Mouse (Mus musculus) urinary bladder, postnatal 25 days (tissue): ENCODE data around the gene Rap1gap.

Experiments used
- DNase-seq: peaks from one replicate; pipeline ENCODE4 v3.0.0; 2022; ENCODE audit warnings: low spot score

The Rap1gap gene

DNA sequence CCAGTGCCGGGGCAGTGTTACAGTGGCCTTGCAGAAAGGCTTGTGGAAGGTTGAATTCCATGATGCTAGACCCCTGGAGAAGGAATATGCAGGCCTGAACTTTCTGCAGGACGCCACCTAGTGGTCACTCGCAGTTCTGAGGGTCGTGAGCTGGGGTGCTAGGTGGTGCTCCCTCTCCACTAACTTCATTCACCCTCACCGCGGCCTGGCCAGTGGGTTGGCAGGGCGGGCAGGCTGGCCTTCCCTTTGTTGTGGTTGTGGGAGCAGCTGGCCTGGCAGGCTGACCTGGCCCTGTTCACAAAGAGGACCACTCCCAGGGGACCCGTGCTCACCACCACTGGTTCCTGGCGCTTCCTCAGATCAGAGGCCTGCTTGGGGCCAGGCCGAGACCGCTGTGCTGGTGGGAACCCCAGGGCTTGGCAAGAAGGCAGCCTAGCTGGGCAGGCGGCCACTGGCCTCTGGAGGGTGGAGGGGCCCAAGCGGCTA is 80.0 kb downstream of the Rap1gap start:
- DNase-seq: no peak

DNA sequence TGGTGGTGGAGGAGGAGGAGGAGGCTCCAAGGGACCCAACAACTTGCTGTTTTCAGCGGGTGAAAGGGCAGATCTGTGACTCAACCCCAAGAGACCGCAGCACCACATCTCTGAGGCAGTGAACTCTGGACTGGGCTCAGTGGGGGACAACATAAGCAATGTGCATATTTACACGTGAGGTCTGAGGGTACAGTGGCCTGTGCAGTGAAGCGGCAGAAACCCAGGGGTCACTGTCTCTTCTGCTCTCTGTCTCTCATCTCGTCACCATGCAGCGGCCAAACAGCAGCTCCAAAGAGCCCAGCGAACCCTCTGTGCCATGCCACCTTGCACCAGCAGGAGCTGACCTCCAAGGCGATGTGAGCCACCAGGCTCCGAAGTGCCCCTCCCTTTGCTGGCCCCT is 82.6 kb downstream of the Rap1gap start:
- DNase-seq: no peak

GRCm38 (mm10) chr4:137747590-137747989 is 83.1 kb downstream of the Rap1gap start:
- DNase-seq: no peak

GRCm38 (mm10) chr4:137748726-137749125 is 84.2 kb downstream of the Rap1gap start:
- no peak for DNase-seq

DNA sequence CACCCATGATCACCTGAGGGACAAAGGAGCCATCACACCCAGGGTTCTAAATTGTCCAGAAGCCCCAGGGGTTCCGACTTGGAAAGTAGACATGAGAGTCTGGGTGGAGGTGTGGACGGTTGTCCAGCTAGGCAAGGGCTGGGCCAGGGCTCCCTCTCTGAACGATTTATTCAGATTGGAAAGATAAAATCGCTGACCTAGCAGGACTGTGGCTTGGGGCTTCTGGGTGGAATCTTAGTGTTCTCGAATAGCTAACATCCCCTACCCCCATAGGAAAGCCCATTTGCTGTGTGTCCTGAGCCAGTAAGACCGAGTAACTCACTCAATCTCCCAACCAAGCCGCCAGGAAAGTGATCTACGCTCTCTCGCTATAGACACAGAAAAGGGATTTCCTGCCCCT is 85.2 kb downstream of the Rap1gap start:
- DNase-seq: no peak

- no peak for DNase-seq
Observed at GRCm38 (mm10) chr4:137750121-137750520, 85.6 kb downstream of the Rap1gap start.

- DNase-seq: no peak
Observed at GRCm38 (mm10) chr4:137751310-137751709, 86.8 kb downstream of the Rap1gap start.

GRCm38 (mm10) chr4:137751717-137752116 is 87.2 kb downstream of the Rap1gap start:
- DNase-seq: no peak

GRCm38 (mm10) chr4:137752471-137752870 is 87.9 kb downstream of the Rap1gap start:
- DNase-seq: no peak

DNA sequence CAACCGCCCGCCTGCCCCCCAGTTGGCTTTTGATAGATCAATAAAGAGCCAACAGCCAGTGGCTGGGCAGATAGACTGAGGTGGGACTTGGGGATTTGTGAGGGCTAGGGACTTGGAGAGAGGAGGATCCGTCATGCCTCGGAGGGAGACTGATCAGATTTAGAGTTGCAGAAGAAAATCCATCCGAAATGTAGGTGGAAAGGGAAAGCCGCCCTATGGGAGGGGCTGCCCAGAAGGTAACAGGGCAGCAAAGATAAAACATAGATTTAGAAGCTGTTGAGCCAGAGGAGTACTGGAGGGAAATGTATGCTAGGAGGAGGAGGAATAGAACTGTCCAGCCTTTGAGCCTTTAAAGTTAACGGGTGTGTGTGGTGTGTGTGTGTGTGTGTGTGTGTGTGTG is 88.7 kb downstream of the Rap1gap start:
- no peak for DNase-seq

DNA sequence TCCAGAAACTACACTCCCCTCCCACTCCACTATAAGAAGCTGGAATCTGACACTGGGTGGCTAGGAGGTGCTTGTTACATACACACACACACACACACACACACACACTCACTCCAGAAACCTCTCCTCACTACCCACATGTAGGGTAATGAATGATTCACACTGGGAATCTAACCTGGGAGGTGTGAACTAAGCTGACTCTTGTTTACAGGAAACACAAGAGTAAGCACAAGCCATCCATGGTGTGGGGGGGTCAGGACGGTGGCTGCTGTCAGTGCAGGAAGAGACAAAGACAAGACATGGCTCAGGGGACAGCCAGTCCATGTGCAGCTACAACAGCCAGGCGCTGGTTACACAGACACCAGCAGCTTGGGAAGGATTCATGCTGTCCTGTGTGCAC is 89.9 kb downstream of the Rap1gap start:
- no peak for DNase-seq

GRCm38 (mm10) chr4:137762886-137763285 is 98.4 kb downstream of the Rap1gap start:
- no peak for DNase-seq

DNA sequence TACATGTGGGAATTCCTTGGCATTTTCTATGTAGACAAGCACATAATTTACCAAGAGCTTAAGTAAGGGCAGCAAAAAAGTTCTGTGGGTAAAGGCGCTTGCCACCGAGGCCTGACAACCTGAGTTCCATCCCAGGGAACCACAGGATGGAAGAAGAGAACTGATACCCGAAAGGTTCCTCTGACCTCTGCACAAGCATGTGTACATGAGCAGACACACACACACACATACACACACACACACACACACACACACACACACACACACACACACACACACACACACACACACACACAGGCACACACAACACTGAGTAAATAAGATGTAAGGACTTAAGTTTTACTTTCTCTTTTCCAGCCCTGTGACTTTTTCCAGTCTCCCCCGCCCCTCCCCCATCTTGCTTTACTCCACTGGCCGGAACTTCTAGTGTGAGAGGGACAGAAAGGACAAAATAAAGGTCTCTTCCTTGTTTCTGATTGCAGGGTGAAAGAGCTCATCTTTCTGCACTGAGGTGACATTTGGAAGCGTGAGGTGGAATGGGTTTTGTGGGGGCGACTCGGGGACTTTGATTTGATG is 99.5 kb downstream of the Rap1gap start:
- peak; percentile 38 for DNase-seq

DNA sequence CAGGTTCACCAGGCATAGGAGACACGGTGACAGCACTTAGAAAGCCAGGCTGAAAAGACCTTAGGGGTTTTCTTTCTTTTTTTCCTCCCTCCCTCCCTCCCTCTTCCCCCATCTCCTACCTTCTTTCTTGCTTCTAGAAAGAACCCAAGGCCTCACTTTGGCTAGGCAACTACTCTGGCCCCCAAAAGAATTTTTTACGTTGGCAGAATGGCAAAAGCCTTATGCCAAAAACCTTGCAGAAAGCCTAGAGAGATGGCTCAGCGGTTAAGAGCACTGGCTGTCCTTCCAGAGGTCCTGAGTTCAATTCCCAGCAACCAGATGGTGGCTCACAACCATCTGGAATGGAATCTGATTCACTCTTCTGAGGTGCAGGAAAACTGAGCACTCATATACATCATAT is 100.1 kb downstream of the Rap1gap start:
- DNase-seq: no peak

- DNase-seq: no peak
Observed at GRCm38 (mm10) chr4:137765554-137765971, 101.0 kb downstream of the Rap1gap start.

DNA sequence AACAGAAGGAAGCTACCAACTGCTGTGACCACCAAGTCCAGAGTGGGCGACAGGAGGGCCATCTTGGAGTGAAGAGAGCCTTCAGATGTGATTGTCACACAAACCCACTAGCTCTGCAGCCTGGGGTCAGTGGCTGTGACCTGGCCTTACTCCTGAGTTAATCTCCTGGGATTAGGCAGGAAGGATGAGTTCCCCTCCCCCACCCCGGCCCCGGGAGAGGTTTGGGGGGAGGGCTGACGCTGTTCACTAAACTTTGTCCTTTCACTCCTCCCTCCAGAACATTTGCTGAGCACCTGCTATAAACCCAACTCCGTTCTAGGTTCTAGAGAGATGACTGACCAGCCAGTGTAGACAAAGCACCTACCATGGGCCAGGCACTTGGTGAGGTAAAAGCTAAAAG is 101.8 kb downstream of the Rap1gap start:
- no peak for DNase-seq

- no peak for DNase-seq
Observed at GRCm38 (mm10) chr4:137768381-137768780, 103.9 kb downstream of the Rap1gap start.

DNA sequence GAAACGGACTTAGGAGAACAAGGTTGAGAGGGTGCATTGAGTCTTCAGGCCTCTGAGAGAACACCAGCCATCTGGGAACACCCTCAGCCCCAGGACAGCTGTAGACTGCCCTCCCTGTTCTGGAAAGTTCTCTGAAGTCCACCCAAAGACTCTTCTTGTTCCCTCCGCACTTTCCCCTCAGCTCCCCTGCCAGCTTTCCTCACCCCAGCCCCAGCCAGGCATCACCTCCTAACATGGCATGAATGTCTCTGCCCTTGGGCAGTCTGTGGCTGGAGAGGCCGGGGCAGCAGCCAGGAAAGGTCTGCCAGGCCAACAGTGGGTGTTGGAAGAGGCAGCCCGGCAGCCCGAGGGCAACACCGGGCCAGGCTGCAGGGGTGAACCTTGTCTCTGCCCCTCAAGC is 104.3 kb downstream of the Rap1gap start:
- no peak for DNase-seq

DNA sequence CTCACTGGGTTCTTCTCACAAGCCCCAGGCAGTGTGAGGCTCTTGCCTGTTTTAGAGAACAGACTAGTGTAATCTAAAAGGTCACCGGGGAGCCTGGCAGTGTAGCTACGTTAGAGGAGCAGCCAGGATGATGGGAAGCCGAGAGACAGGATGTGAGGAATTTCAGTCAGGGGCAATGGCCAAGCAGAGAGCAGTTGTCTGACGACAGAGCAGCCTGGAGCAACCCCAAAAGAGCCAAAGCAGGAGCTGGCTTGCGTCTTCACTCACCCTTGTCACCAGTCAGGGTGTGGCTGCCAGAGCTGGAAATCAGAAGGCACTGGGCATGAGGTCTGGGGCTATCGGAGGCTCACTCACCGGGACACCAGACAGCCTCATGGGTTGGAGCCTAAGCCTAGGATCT is 105.1 kb downstream of the Rap1gap start:
- no peak for DNase-seq

- DNase-seq: peak; percentile 36
Observed at GRCm38 (mm10) chr4:137770901-137771612, 106.5 kb downstream of the Rap1gap start.

DNA sequence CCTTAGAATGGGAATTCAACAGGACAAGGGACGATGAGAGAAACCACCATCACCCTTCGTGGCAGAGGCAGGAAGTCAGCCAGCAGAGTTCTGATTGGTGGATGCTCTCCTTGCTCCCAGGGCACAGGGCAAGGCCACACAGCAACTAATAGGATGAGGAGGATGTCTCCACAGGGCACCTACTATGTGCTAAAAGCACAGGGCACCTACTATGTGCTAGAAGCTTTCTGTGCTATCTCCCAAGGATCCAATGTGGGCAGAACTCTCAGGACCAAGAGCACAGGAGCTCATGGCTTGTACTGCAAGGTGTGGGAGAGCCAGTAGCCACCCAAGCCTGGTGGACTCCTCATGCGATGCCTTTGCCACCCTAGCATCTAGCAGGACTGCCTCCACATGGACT is 107.2 kb downstream of the Rap1gap start:
- DNase-seq: no peak

DNA sequence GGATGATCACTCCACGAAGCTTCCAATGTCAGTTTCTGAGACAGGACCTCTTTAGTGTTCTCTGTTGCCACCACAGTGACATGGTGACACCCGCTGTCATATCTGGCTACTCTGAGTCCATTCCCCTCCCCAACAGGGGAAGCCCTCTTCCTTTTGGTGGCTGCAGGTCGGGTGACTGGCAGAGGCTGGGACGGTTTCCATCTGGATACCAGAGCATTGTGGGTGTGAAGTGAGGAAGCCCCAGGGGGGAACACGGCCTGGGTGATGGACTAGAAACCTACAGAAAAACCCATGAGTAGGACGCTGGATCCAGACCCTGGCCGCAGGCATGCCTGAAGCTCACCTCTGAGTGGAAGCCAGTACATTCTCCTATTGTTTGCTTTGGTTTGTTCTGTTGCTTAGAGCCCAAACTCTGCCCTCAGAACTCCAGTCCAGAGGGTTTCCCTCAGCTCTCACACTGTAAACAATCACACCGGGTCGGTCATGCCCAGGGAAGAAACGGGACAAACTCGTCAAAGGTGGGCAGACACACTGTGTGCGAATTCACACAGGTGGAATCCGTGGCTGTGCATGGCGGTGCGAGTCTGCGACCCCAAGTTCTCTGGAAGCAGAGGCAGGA is 108.0 kb downstream of the Rap1gap start:
- DNase-seq: no peak

GRCm38 (mm10) chr4:137773369-137773899 is 108.9 kb downstream of the Rap1gap start:
- no peak for DNase-seq
